Mouse (Mus musculus): Measurements from ENCODE around the gene Pithd1. TPM values are rescaled to one million over a fixed set of nuclear protein-coding genes. Genes with fewer than 3 reads are reported as not detected.
A peak's percentile ranks its signal among the peaks of the same experiment; 100 is the strongest.
"Not testable (repeated sequence)": the region's sequence is repeated elsewhere in the genome, so short reads cannot be mapped to it uniquely, and the experiment has no call there.

The Pithd1 gene
- total RNA-seq, 1 experiment, result 41.6 TPM

DNA sequence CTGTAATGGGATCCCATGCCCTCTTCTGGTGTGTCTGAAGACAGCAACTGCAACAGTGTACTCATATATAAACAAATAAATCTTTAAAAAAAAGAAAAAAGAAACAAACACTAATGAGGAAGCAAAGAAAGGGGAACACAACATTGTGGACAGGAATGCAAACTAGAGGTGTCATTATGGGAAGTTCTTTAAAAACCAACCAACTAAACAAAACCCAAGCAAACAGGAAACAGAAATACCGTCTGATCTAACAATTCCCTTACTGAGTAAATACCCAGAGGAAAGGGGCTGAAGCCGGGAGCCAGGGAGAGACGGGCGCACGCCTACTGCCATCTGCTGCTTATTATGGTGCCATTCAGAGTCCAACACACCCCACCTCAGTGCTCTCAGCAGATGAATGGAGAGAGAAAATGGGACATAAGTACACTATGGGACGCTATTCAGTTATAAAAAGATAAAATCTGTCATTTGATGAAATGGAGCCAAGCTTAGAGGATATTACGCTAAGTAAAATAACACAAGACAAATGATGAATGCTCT is 5.5 kb downstream of the Pithd1 start:
- H3K27ac ChIP-seq (ENCODE audit: insufficient read depth, low read depth, low read length, poor library complexity, severe bottlenecking), result no peak overlapping the region

GRCm38 (mm10) chr4:135980223-135980622 is 6.8 kb downstream of the Pithd1 start:
- peaks cover 32% of the 10 kb centered on the region for H3K36me3 ChIP-seq (ENCODE audit: control insufficient read depth, insufficient read depth, low read length, poor library complexity, severe bottlenecking)
- H3K4me1 ChIP-seq (ENCODE audit: control insufficient read depth in 2 of 2, insufficient read depth in 2 of 2, low read length in 2 of 2, poor library complexity in 1 of 2); H3K4me3 ChIP-seq (ENCODE audit: insufficient read depth in 1 of 2, low read depth in 1 of 2, low read length in 2 of 2, poor library complexity in 1 of 2, severe bottlenecking in 1 of 2); H3K27ac ChIP-seq (ENCODE audit: insufficient read depth, low read depth, low read length, poor library complexity, severe bottlenecking); H3K9me3 ChIP-seq (ENCODE audit: control insufficient read depth, insufficient read depth, low read depth, low read length); H3K9ac ChIP-seq (ENCODE audit: insufficient read depth, low read depth, low read length, poor library complexity, severe bottlenecking); DNase-seq (ENCODE audit: low read depth, low spot score); in situ Hi-C loops (cut with MboI; ENCODE audit: low sequenced_read_pairs in 2 of 2, unreplicated experiment in 2 of 2): not testable (repeated sequence)

More for the DNA sequence above, 5.5 kb downstream of the Pithd1 start:
- no peak overlapping the region for H3K4me3 ChIP-seq (ENCODE audit: insufficient read depth in 1 of 2, low read depth in 1 of 2, low read length in 2 of 2, poor library complexity in 1 of 2, severe bottlenecking in 1 of 2)
- in situ Hi-C loops (cut with MboI; ENCODE audit: low sequenced_read_pairs in 2 of 2, unreplicated experiment in 2 of 2), result no loop called here
- H3K4me1 ChIP-seq (ENCODE audit: control insufficient read depth in 2 of 2, insufficient read depth in 2 of 2, low read length in 2 of 2, poor library complexity in 1 of 2), result peaks cover 0 to 2% of the 10 kb centered on the region in 2 experiments; a peak in 1 of 4 replicates
- H3K9me3 ChIP-seq (ENCODE audit: control insufficient read depth, insufficient read depth, low read depth, low read length), result no peaks in the 10 kb centered on the region
- TF ChIP-seq ZNF384 (IDR thresholded peaks at IDR 0.05; ENCODE audit: low read depth, low read length), result no peak
- no peak for TF ChIP-seq CHD2 (IDR thresholded peaks at IDR 0.05; ENCODE audit: low read depth, low read length)
- TF ChIP-seq MAFK (IDR thresholded peaks at IDR 0.05; ENCODE audit: insufficient read depth, low read depth, low read length), result no peak
- TF ChIP-seq HCFC1 (IDR thresholded peaks at IDR 0.05; ENCODE audit: borderline replicate concordance, insufficient read depth, low read length), result no peak
- no peak for TF ChIP-seq ZC3H11A (IDR thresholded peaks at IDR 0.05; ENCODE audit: borderline replicate concordance, low read depth, low read length)
- no peak for DNase-seq (ENCODE audit: low read depth, low spot score)
- H3K36me3 ChIP-seq (ENCODE audit: control insufficient read depth, insufficient read depth, low read length, poor library complexity, severe bottlenecking), result peaks cover 25% of the 10 kb centered on the region
- no peak overlapping the region for H3K9ac ChIP-seq (ENCODE audit: insufficient read depth, low read depth, low read length, poor library complexity, severe bottlenecking)

DNA sequence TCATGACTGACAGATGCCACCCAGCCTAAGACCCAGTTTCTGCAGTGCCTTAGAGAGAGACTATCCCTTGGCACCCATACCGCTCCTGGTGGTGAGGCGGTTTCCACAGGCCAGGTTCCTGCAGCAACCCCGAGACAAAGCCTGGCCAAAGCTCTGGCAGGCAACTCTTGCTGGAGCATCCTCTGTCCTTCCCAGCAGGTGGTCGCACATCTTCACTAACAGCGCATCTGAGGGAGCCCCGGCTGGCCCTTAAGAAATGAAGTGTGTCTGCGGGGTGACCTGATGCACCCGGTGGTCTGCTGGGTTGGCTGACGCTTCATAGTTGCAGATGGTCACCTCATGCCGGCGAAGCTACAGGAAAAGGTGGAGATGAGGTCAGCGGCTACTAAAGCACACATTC is 10.9 kb downstream of the Pithd1 start:
- Histone ChIP-seq H3K4me1 (ENCODE audit: control insufficient read depth in 2 of 2, insufficient read depth in 2 of 2, low read length in 2 of 2, poor library complexity in 1 of 2) (peaks cover 3 to 5% of the 10 kb centered on the region in 2 experiments; a peak in 1 of 4 replicates), H3K9ac (ENCODE audit: insufficient read depth, low read depth, low read length, poor library complexity, severe bottlenecking) (no peak overlapping the region), H3K4me3 (ENCODE audit: insufficient read depth in 1 of 2, low read depth in 1 of 2, low read length in 2 of 2, poor library complexity in 1 of 2, severe bottlenecking in 1 of 2) (no peak overlapping the region), H3K9me3 (ENCODE audit: control insufficient read depth, insufficient read depth, low read depth, low read length) (no peaks in the 10 kb centered on the region), H3K27ac (ENCODE audit: insufficient read depth, low read depth, low read length, poor library complexity, severe bottlenecking) (no peak overlapping the region), H3K36me3 (ENCODE audit: control insufficient read depth, insufficient read depth, low read length, poor library complexity, severe bottlenecking) (peaks cover 26% of the 10 kb centered on the region; the same call in 1 of the 2 replicates)
- DNase-seq (ENCODE audit: low read depth, low spot score), result no peak
- no peak for TF ChIP-seq HCFC1 (IDR thresholded peaks at IDR 0.05; ENCODE audit: borderline replicate concordance, insufficient read depth, low read length)
- TF ChIP-seq ZC3H11A (IDR thresholded peaks at IDR 0.05; ENCODE audit: borderline replicate concordance, low read depth, low read length), result no peak
- in situ Hi-C loops (cut with MboI; ENCODE audit: low sequenced_read_pairs in 2 of 2, unreplicated experiment in 2 of 2), result no loop called here

GRCm38 (mm10) chr4:135972911-135973811 is 13.9 kb downstream of the Pithd1 start:
- Histone ChIP-seq H3K4me3 (ENCODE audit: insufficient read depth in 1 of 2, low read depth in 1 of 2, low read length in 2 of 2, poor library complexity in 1 of 2, severe bottlenecking in 1 of 2) (peak overlapping the region; percentile 89 to 93), H3K9me3 (ENCODE audit: control insufficient read depth, insufficient read depth, low read depth, low read length) (no peaks in the 10 kb centered on the region), H3K27ac (ENCODE audit: insufficient read depth, low read depth, low read length, poor library complexity, severe bottlenecking) (no peak overlapping the region), H3K9ac (ENCODE audit: insufficient read depth, low read depth, low read length, poor library complexity, severe bottlenecking) (peak overlapping the region; percentile 85; the same call in 1 of the 2 replicates), H3K4me1 (ENCODE audit: control insufficient read depth in 2 of 2, insufficient read depth in 2 of 2, low read length in 2 of 2, poor library complexity in 1 of 2) (peaks cover 3 to 7% of the 10 kb centered on the region in 2 experiments; a peak in 1 of 4 replicates), H3K36me3 (ENCODE audit: control insufficient read depth, insufficient read depth, low read length, poor library complexity, severe bottlenecking) (peaks cover 34% of the 10 kb centered on the region)
- TF ChIP-seq CHD2 (IDR thresholded peaks at IDR 0.05; ENCODE audit: low read depth, low read length) (no peak), HCFC1 (IDR thresholded peaks at IDR 0.05; ENCODE audit: borderline replicate concordance, insufficient read depth, low read length) (no peak)
- DNase-seq (ENCODE audit: low read depth, low spot score), result no peak
- in situ Hi-C loops (cut with MboI; ENCODE audit: low sequenced_read_pairs in 2 of 2, unreplicated experiment in 2 of 2), result no loop called here

- H3K27ac ChIP-seq (ENCODE audit: insufficient read depth, low read depth, low read length, poor library complexity, severe bottlenecking), result no peak within 1 kb of the TSS
- peak; percentile 19 for DNase-seq (ENCODE audit: low read depth, low spot score)
- H3K4me1 ChIP-seq (ENCODE audit: control insufficient read depth in 2 of 2, insufficient read depth in 2 of 2, low read length in 2 of 2, poor library complexity in 1 of 2), result peaks cover 3 to 7% of the 10 kb centered on the region in 2 experiments; a peak in 1 of 4 replicates
- peaks cover 39% of the 10 kb centered on the region for H3K36me3 ChIP-seq (ENCODE audit: control insufficient read depth, insufficient read depth, low read length, poor library complexity, severe bottlenecking)
- TF ChIP-seq HCFC1 (IDR thresholded peaks at IDR 0.05; ENCODE audit: borderline replicate concordance, insufficient read depth, low read length) (no peak), CHD2 (IDR thresholded peaks at IDR 0.05; ENCODE audit: low read depth, low read length) (no peak), MAFK (IDR thresholded peaks at IDR 0.05; ENCODE audit: insufficient read depth, low read depth, low read length) (no peak), ZC3H11A (IDR thresholded peaks at IDR 0.05; ENCODE audit: borderline replicate concordance, low read depth, low read length) (no peak), ZNF384 (IDR thresholded peaks at IDR 0.05; ENCODE audit: low read depth, low read length) (no peak)
- peak within 1 kb of the TSS; percentile 89 to 93 for H3K4me3 ChIP-seq (ENCODE audit: insufficient read depth in 1 of 2, low read depth in 1 of 2, low read length in 2 of 2, poor library complexity in 1 of 2, severe bottlenecking in 1 of 2)
- no peaks in the 10 kb centered on the region for H3K9me3 ChIP-seq (ENCODE audit: control insufficient read depth, insufficient read depth, low read depth, low read length)
- peak within 1 kb of the TSS; percentile 85 for H3K9ac ChIP-seq (ENCODE audit: insufficient read depth, low read depth, low read length, poor library complexity, severe bottlenecking)
- in situ Hi-C loops (cut with MboI; ENCODE audit: low sequenced_read_pairs in 2 of 2, unreplicated experiment in 2 of 2), result no loop called here
Observed at GRCm38 (mm10) chr4:135972556-135972906, 14.5 kb downstream of the Pithd1 start, which contains the start of gene Lypla2. Gene Lypla2, minus strand, starts transcription at chr4:135972626.

Data from ES-E14 (cell line).